Mouse (Mus musculus) erythroblast, embryonic 14.5 days (primary cell): Measurements from ENCODE around the gene Hist2h2ab.

Experiments
- GATA1 ChIP-seq: IDR thresholded peaks from 2 replicates; pipeline ENCODE4 v1.6.1; 2012; ENCODE audit warnings: low read length, inconsistent platforms, mixed read lengths
- TAL1 ChIP-seq: IDR thresholded peaks from 3 replicates; pipeline ENCODE4 v1.6.1; 2012; ENCODE audit warnings: low read length, inconsistent platforms, mixed read lengths

GRCm38 (mm10) chr3:96198181-96198580 lies 21.5 kb upstream of the Hist2h2ab start:
- TF ChIP-seq GATA1 (no peak), TAL1 (no peak)
